Mouse (Mus musculus) layer of hippocampus, postnatal 14 days (tissue): ENCODE results near the gene Cd83. TPM values are rescaled to one million over a fixed set of nuclear protein-coding genes. Genes with fewer than 3 reads are reported as not detected.

Experiments
- DNase-seq, 2 experiments: peaks; one replicate each; pipeline ENCODE4 v3.0.0; 2021 to 2022; ENCODE audit warnings: low spot score in 2 of 2, mixed read lengths in 1 of 2
- long read RNA-seq, 2 experiments: library from polyadenylated mRNA; stranded (forward); transcript quantifications; one replicate each; pipeline ENCODE4 v2.0.0; 2021
- total RNA-seq, 2 experiments: library from RNA; stranded (reverse); gene quantifications; 2 replicates each; pipeline ENCODE4 v1.2.3; 2021

The Cd83 gene
- 1 to 10 TPM; 6.6 to 7.3 TPM for total RNA-seq
- long read RNA-seq, experiment 1, transcript Cd83-201 (5 exons, 2,477 nt): major isoform, 17 of 18 reads
- long read RNA-seq, experiment 1, partial matches to known transcripts: 1 of 18 reads
- long read RNA-seq, experiment 1, other reads (novel, unspliced or antisense): 0 of 18 reads
- long read RNA-seq, experiment 2, transcript Cd83-201 (5 exons, 2,477 nt): major isoform, 16 of 21 reads
- long read RNA-seq, experiment 2, partial matches to known transcripts: 1 of 21 reads
- long read RNA-seq, experiment 2, other reads (novel, unspliced or antisense): 1 of 21 reads

DNA sequence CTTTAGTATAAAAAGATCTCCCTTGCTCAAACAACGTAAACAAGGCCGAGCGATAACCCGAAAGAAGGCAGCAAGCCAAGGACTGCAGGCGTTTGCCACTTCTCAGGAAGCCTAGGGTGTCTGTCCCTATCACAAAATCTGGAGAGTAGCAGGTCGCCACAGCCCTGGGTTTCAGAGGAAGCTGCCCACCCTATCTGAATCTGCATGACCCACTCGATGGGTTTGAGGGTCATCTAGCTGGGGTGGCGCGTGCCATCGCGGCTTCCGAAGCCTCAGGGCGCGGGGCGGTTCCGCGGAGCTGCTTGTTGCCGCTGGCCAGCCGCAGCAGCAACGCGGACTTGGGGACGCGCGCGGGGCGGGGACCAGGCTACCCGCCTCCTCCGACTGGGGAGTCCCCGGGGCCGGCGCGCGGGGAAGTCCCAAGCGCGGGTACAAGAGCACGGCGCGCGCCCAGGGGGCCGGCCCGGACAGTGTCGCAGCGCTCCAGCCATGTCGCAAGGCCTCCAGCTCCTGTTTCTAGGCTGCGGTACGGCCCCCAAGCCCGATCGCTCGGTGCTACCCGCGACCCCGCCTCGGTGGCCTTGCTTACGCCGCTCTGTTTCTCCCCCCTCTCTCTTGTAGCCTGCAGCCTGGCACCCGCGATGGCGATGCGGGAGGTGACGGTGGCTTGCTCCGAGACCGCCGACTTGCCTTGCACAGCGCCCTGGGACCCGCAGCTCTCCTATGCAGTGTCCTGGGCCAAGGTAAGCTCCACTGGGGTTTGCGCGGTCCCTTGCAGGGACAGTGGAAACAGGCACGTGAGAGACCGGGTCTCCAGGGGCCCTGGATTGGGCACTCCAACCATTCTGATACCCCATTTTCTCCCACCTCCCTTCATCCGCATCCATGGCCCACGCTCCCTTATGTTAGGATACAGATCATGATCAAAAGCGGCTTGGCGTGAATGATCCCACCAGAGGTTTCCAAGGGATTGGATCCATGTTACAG lies at the start of gene Cd83:
TSS of gene Cd83 (plus strand) at position 51 of the 987 bp plus-strand sequence.
- peak; percentile 31 to 55 for DNase-seq

DNA sequence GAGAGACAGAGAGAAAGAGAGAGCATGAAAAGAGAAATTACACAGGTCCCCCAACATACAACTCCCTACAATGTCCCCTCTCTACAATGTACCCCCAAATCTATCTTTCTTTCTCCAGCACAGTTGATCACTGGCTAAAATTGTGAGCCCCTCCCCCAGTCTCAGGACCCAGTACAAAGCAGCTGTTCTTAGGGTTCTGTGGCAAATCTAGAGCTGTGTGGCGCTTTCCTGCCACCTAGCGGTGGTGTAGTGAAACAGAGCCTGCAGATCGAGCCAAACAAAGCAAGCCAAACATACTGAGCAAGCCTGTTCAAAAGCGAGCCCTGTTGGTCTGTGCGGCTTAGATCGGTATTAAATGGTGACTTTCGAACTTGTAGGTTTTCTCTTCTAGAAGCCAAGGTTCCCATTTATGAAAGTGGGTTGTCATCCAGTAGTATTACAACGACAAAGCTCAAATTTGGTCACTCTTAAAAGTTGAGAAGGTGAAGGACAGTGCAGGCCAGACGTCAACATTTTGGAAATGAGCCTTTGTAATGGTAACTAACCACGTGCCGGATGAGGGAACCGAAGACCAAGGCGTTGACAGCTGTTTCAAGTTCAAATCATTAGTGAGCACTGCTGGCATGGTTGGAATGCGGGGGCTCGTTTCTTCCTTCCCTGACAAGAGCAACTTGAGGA lies 44.8 kb upstream of the Cd83 start:
- DNase-seq: peak; percentile 88 to 92

DNA sequence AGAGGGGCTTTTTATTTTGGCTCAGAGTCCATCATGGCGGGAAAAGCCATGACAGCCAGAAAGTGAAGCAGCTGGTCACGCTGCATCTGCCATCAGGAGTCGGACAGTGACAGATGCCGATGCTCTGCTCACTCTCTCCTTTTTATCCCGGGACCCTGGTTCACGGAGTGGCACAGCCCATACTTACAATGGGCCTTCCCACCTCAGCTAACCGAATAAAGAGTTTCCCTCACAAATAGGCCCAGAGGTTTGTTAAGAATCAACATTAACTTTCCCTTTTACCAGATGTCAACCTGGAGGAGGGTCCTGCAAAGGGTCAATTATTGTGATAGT lies 44.3 kb upstream of the Cd83 start:
- DNase-seq: no peak

GRCm38 (mm10) chr13:43742677-43743076 lies 41.9 kb upstream of the Cd83 start:
- DNase-seq: no peak

GRCm38 (mm10) chr13:43744259-43744658 lies 40.3 kb upstream of the Cd83 start:
- no peak for DNase-seq

- DNase-seq: no peak
Observed at GRCm38 (mm10) chr13:43750301-43750700, 34.3 kb upstream of the Cd83 start.

- no peak for DNase-seq
Observed at GRCm38 (mm10) chr13:43750966-43751365, 33.6 kb upstream of the Cd83 start.

- DNase-seq: no peak
Observed at GRCm38 (mm10) chr13:43752407-43752806, 32.2 kb upstream of the Cd83 start.

DNA sequence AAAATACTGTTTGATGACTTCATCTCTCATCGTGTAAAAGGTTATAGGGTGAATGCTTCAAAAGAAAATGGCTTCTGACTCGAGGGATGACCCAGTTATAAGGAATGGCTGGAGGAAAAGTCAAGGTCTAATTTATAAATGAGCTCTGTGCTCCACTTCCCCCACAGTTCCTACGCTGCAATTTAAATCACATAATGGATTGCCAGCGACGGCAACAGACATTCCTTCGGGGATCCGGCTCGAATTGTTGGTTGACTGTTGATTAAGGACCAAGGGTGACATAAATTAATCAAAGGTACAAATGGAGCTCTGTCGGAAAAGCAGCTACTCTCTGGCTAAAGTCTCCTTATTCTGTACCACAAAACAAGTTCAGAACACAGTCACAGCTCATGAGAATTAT lies 30.9 kb upstream of the Cd83 start:
- DNase-seq: no peak

DNA sequence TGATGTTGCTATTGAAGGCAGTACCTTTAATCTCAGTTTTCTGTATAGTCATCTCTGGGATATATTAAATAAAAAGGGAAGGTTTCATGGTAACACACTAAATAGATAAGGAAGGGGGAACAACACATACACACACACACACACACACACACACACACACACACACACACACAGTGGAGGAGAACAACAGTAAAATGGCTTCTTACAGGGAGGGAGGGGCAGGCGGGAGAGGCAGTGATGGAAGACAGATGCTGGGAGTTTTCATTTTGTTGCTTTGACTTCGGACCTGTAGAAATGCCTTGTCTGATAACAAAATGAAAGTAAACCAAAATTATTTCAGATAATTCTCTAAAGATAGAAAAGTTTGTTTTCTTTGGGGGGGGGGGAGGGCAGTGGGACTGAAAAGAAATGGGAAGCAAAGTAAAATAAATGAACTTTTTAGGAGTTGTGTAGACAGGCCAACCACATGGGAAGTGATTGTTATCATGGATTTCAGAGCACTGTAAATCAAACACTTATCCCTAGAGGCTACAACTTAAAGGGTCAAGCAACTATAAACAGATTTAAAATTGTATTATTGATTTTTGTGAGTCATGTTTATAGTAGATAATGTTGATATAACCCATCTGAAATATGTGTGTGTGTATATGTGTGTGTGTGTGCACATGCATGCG lies 30.0 kb upstream of the Cd83 start:
- DNase-seq: no peak

- no peak for DNase-seq
Observed at GRCm38 (mm10) chr13:43755573-43755972, 29.0 kb upstream of the Cd83 start.

GRCm38 (mm10) chr13:43761156-43761855 lies 23.3 kb upstream of the Cd83 start:
- DNase-seq: no peak

DNA sequence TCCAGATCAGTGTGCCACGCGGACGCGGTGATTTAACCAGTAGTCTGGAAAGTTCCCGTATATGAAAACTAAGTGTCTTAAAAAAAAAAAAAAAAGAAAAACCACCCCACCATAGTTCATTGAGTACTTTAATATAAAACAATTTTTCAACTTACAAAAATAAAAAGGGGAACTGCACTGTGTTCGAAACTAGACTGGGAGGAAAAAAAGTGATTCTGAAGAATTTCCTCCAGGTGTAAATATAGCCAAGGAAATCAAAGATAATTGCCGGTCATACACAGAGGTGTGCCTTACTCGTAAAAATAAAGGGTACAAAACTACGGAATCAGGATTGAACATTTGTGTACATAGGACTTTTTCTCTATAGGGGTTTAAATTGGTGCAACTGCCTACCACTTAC lies 21.7 kb upstream of the Cd83 start:
- DNase-seq: no peak

DNA sequence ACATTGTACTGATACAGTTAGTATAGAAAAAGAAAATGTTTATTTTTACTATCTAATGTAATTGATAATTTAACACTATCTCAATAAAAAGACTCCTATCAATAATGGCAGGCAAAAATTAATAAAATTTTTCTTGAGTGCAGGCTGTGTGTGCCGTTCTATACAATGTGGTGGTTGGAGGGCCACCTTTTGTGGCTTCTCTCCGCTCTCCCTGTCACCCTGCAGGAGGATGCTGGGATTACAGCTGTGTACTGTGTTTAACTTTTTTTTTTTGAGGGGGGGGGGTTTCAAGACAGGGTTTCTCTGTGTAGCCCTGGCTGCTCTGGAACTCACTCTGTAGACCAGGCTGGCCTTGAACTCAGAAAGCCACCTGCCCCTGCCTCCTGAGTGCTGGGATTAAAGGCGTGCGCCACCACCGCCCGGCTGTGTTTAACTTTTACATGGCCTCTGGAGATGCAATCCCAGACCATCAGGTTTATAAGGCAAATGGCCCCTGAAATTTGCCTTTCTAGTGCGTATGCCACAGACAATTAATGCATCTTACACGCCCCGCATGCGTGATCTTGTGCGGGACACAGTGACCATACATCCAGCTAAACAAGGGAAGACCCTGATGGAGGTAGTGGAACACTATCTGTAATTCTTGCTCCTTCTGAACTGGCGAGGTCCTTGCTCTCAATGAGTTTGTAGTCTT lies 21.1 kb upstream of the Cd83 start:
- DNase-seq: no peak

GRCm38 (mm10) chr13:43763995-43764579 lies 20.5 kb upstream of the Cd83 start:
- peak; percentile 40 to 70 for DNase-seq

GRCm38 (mm10) chr13:43765293-43765814 lies 19.2 kb upstream of the Cd83 start:
- no peak for DNase-seq

- no peak for DNase-seq
Observed at GRCm38 (mm10) chr13:43766786-43767680, 17.5 kb upstream of the Cd83 start.

DNA sequence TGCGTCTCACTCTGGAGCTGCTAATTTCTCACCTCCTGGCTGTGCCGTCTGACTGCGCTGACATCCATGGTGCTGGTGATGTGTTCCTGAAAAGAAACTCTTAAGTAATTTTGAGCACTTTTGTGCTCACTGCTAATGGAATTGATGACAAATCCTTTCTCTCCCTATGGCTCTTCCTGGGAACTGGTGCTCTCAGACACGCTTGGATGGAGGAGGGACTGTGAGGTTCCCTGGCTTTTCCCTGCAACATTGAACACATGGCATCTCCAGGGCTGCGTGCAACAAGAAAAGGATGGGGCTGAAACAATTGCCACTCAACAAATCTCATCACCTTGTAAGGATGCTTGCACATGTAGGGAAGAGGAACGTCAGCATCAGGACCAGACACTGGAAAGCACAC lies 11.6 kb upstream of the Cd83 start:
- no peak for DNase-seq
